Mouse (Mus musculus) G1E (cell line): Measurements from ENCODE around the gene Zfyve19. TPM values are rescaled to one million over a fixed set of nuclear protein-coding genes. Genes with fewer than 3 reads are reported as not detected.
A peak's percentile ranks its signal among the peaks of the same experiment; 100 is the strongest.

Experiments
- ATAC-seq: 2 replicates; pipeline ENCODE4 v1.8.0; 2016; ENCODE audit warnings: mild to moderate bottlenecking; ENCODE audit not compliant: insufficient number of reproducible peaks, poor library complexity, low FRiP score, severe bottlenecking; ENCODE audit errors: extremely low read depth
- DNase-seq: peaks from one replicate; pipeline ENCODE4 v3.0.0; 2012; ENCODE audit warnings: low spot score
- H3K27me3 ChIP-seq: 2 replicates; pipeline ENCODE4 v1.6.1; 2012; ENCODE audit warnings: mild to moderate bottlenecking, low read length, inconsistent platforms; ENCODE audit not compliant: insufficient read depth
- H3K36me3 ChIP-seq: replicated peaks from 2 replicates; pipeline ENCODE3; 2012; ENCODE audit warnings: mild to moderate bottlenecking, inconsistent platforms
- H3K4me1 ChIP-seq: 2 replicates; pipeline ENCODE4 v1.6.1; 2012; ENCODE audit warnings: low read depth, low read length, inconsistent platforms, mixed read lengths; ENCODE audit not compliant: insufficient read depth
- H3K4me3 ChIP-seq: 2 replicates; pipeline ENCODE4 v1.5.1; 2012; ENCODE audit warnings: low read depth, mild to moderate bottlenecking, inconsistent platforms, low read length, moderate library complexity, mixed read lengths
- H3K9me3 ChIP-seq: replicated peaks from 2 replicates; pipeline ENCODE4 v1.6.1; 2012; ENCODE audit warnings: inconsistent platforms
- CTCF ChIP-seq: IDR thresholded peaks from 2 replicates; pipeline ENCODE4 v1.5.1; 2012; ENCODE audit warnings: low read depth, low read length, inconsistent platforms, mixed read lengths
- GATA1 ChIP-seq: IDR thresholded peaks from 2 replicates; pipeline ENCODE4 v1.6.1; 2012; ENCODE audit warnings: borderline replicate concordance, low read length, inconsistent platforms, mixed read lengths
- GATA2 ChIP-seq: IDR thresholded peaks from 2 replicates; pipeline ENCODE4 v1.6.1; 2012; ENCODE audit warnings: low read depth, low read length, inconsistent platforms, borderline replicate concordance
- POLR2AphosphoS5 ChIP-seq: IDR thresholded peaks from 2 replicates; pipeline ENCODE4 v1.6.1; 2012; ENCODE audit warnings: low read depth, low read length, inconsistent platforms; ENCODE audit not compliant: insufficient replicate concordance
- TAL1 ChIP-seq: conservative IDR thresholded peaks from 2 replicates; pipeline ENCODE4 v1.6.1; 2012; ENCODE audit warnings: low read depth, low read length, inconsistent platforms, mixed read lengths
- polyA plus RNA-seq: library from polyadenylated mRNA; stranded (reverse); fragments of >175 nt; gene quantifications from 2 replicates; pipeline ENCODE4 v1.2.3, GENCODE M21; 2012
- total RNA-seq, 2 experiments: library from RNA; stranded (forward) in 1 of 2; stranded (reverse) in 1 of 2; fragments of 200-1000 nt in 1 of 2; fragments of >200 nt in 1 of 2; fragmentation: Nextera tagmentation in 1 of 2; gene quantifications; 2 replicates each; pipeline ENCODE4 v1.2.3; 2014 to 2017

Gene Zfyve19
- 18.4 and 23.4 TPM in 2 replicates for total RNA-seq (2014; fragmentation: Nextera tagmentation)
- total RNA-seq (2017): 26.8 and 28.9 TPM in 2 replicates
- polyA plus RNA-seq: 18.8 and 22.7 TPM in 2 replicates

- no peaks in the 10 kb centered on the region for H3K9me3 ChIP-seq
- peak within 1 kb of the TSS; percentile 87 for H3K4me3 ChIP-seq
- DNase-seq (peak; percentile 96), ATAC-seq (peak; percentile 94)
- peaks cover 23% of the 10 kb centered on the region for H3K4me1 ChIP-seq
- H3K36me3 ChIP-seq: peaks cover 41% of the 10 kb centered on the region
- H3K27me3 ChIP-seq: no peaks in the 10 kb centered on the region
- TF ChIP-seq GATA2: no peak
- TF ChIP-seq GATA1: no peak
- no peak for TF ChIP-seq POLR2AphosphoS5
- TF ChIP-seq CTCF: no peak
- no peak for TF ChIP-seq TAL1
Measured at GRCm38 (mm10) chr2:119208344-119209175, at the start of gene Zfyve19, which contains the start of gene Dnajc17. Gene Zfyve19, plus strand, starts transcription at chr2:119208617. Gene Dnajc17, minus strand, starts transcription at chr2:119208795.

GRCm38 (mm10) chr2:119161247-119161646 is 47.2 kb upstream of the Zfyve19 start:
- TF ChIP-seq GATA1 (no peak), GATA2 (no peak), TAL1 (no peak), POLR2AphosphoS5 (no peak), CTCF (no peak)

GRCm38 (mm10) chr2:119163135-119163534 is 45.3 kb upstream of the Zfyve19 start:
- ATAC-seq (peak; percentile 90), DNase-seq (peak; percentile 67)
- no peaks in the 10 kb centered on the region for H3K9me3 ChIP-seq
- peak overlapping the region; percentile 58; the same call in 1 of the 2 replicates for H3K4me3 ChIP-seq
- TF ChIP-seq TAL1 (peak; percentile 87), GATA2 (peak; percentile 90; the same call in 1 of the 2 replicates), CTCF (no peak)
- H3K4me1 ChIP-seq: peaks cover 75% of the 10 kb centered on the region
- no peaks in the 10 kb centered on the region for H3K27me3 ChIP-seq
- no peaks in the 10 kb centered on the region for H3K36me3 ChIP-seq

More at GRCm38 (mm10) chr2:119161247-119161646, 47.2 kb upstream of the Zfyve19 start:
- Histone ChIP-seq H3K36me3 (no peaks in the 10 kb centered on the region), H3K4me3 (no peak overlapping the region; the same call in 1 of the 2 replicates), H3K9me3 (no peaks in the 10 kb centered on the region), H3K4me1 (peaks cover 66% of the 10 kb centered on the region), H3K27me3 (no peaks in the 10 kb centered on the region)
- no peak for ATAC-seq
- no peak for DNase-seq

GRCm38 (mm10) chr2:119163999-119164398 is 44.4 kb upstream of the Zfyve19 start:
- H3K4me1 ChIP-seq: peaks cover 74% of the 10 kb centered on the region
- TF ChIP-seq POLR2AphosphoS5: no peak
- TF ChIP-seq CTCF: no peak
- no peak for TF ChIP-seq GATA2
- no peak for TF ChIP-seq TAL1
- no peak for TF ChIP-seq GATA1
- no peak for DNase-seq
- no peaks in the 10 kb centered on the region for H3K9me3 ChIP-seq
- H3K27me3 ChIP-seq: no peaks in the 10 kb centered on the region
- no peak for ATAC-seq
- H3K36me3 ChIP-seq: no peaks in the 10 kb centered on the region
- H3K4me3 ChIP-seq: no peak overlapping the region; the same call in 1 of the 2 replicates

GRCm38 (mm10) chr2:119165401-119165800 is 43.0 kb upstream of the Zfyve19 start:
- Histone ChIP-seq H3K4me3 (no peak overlapping the region), H3K9me3 (no peaks in the 10 kb centered on the region), H3K36me3 (peaks cover 3% of the 10 kb centered on the region), H3K27me3 (peaks cover 2% of the 10 kb centered on the region; the same call in 1 of the 2 replicates), H3K4me1 (peaks cover 75% of the 10 kb centered on the region)
- no peak for ATAC-seq
- TF ChIP-seq POLR2AphosphoS5 (no peak), GATA2 (no peak), GATA1 (no peak), TAL1 (no peak), CTCF (no peak)
- DNase-seq: no peak
